Mouse (Mus musculus) limb, embryonic 12.5 days (tissue): ENCODE measurements around the gene N4bp2. TPM values are rescaled to one million over a fixed set of nuclear protein-coding genes. Genes with fewer than 3 reads are reported as not detected.
"Not testable (repeated sequence)": the region's sequence is repeated elsewhere in the genome, so short reads cannot be mapped to it uniquely, and the experiment has no call there.

ENCODE experiments used
- ATAC-seq: fragments of 200-750 bp; cut with Nextera tagmentation; 2 replicates; pipeline ENCODE4 v1.8.0; 2017; ENCODE audit warnings: low read depth, moderate TSS enrichment; ENCODE audit not compliant: insufficient number of reproducible peaks, insufficient read depth, low FRiP score, low TSS enrichment
- H3K27ac ChIP-seq: fragments of 300-500 bp; sonication (generic); 2 replicates; pipeline ENCODE4 v1.5.1; 2016; ENCODE audit warnings: mild to moderate bottlenecking, moderate library complexity
- H3K27me3 ChIP-seq: fragments of 300-500 bp; sonication (generic); 2 replicates; pipeline ENCODE4 v1.6.1; 2016; ENCODE audit warnings: mild to moderate bottlenecking, moderate library complexity
- H3K36me3 ChIP-seq: fragments of 300-500 bp; sonication (generic); 2 replicates; pipeline ENCODE4 v1.6.1; 2016; ENCODE audit warnings: mild to moderate bottlenecking, moderate library complexity
- H3K4me1 ChIP-seq: fragments of 300-500 bp; sonication (generic); replicated peaks from 2 replicates; pipeline ENCODE4 v1.6.1; 2016
- H3K4me2 ChIP-seq: fragments of 300-500 bp; sonication (generic); 2 replicates; pipeline ENCODE4 v1.6.1; 2016; ENCODE audit warnings: mild to moderate bottlenecking, moderate library complexity
- H3K4me3 ChIP-seq: fragments of 300-500 bp; sonication (generic); replicated peaks from 2 replicates; pipeline ENCODE4 v1.5.1; 2016; ENCODE audit warnings: mild to moderate bottlenecking
- H3K9ac ChIP-seq: fragments of 300-500 bp; sonication (generic); replicated peaks from 2 replicates; pipeline ENCODE4 v1.6.1; 2016; ENCODE audit warnings: mild to moderate bottlenecking, moderate library complexity
- H3K9me3 ChIP-seq: fragments of 300-500 bp; sonication (generic); 2 replicates; pipeline ENCODE4 v1.6.1; 2016; ENCODE audit warnings: mild to moderate bottlenecking, moderate library complexity
- WGBS: fragments of 180-500 bp; shearing (Covaris S2); methylation state at CpG from one replicate; pipeline ENCODE4 v1.1.7; 2016; 5-methylcytosine and 5-hydroxymethylcytosine counted together
- polyA plus RNA-seq: library from polyadenylated mRNA; unstranded; fragments of >200 nt; fragmentation: Nextera tagmentation; extraction: Ambion mirVana; gene quantifications from 2 replicates; pipeline ENCODE4 v1.2.1, GENCODE M21; 2016

The N4bp2 gene
- polyA plus RNA-seq, 1 experiment from 2014 or later = 46.1 TPM

- Histone ChIP-seq H3K36me3 (peaks cover 10% of the 10 kb centered on the region; the same call in 1 of the 2 replicates), H3K4me3 (peak overlapping the region; percentile 86), H3K27ac (peak overlapping the region; percentile 100), H3K9ac (peak overlapping the region; percentile 99), H3K4me1 (peaks cover 7% of the 10 kb centered on the region), H3K4me2 (peak overlapping the region; percentile 76), H3K9me3 (no peaks in the 10 kb centered on the region), H3K27me3 (no peaks in the 10 kb centered on the region)
- peak; percentile 84 for ATAC-seq
- 6% methylated on average over 36 of the region's 36 CpGs for WGBS
Measured at GRCm38 (mm10) chr5:65764786-65765634, 1.7 kb downstream of the N4bp2 start.

- ATAC-seq = no peak
Measured at GRCm38 (mm10) chr5:65765635-65765911, 2.3 kb downstream of the N4bp2 start.

GRCm38 (mm10) chr5:65768007-65768406 lies 4.7 kb downstream of the N4bp2 start:
- Histone ChIP-seq H3K4me3 (no peak overlapping the region), H3K9ac (no peak overlapping the region), H3K27me3 (no peaks in the 10 kb centered on the region), H3K4me1 (peaks cover 4% of the 10 kb centered on the region), H3K4me2 (no peak overlapping the region), H3K36me3 (peaks cover 14% of the 10 kb centered on the region; the same call in 1 of the 2 replicates), H3K9me3 (no peaks in the 10 kb centered on the region), H3K27ac (no peak overlapping the region)
- WGBS = 87% methylated on average over 5 of the region's 5 CpGs
- no peak for ATAC-seq

More at GRCm38 (mm10) chr5:65765635-65765911, 2.3 kb downstream of the N4bp2 start:
- Histone ChIP-seq H3K9me3 (no peaks in the 10 kb centered on the region), H3K27me3 (no peaks in the 10 kb centered on the region), H3K4me3 (peak overlapping the region; percentile 86), H3K9ac (0 out of 2 replicates have a peak overlapping the region, but pooled peaks have one; percentile 23), H3K36me3 (peaks cover 4% of the 10 kb centered on the region; the same call in 1 of the 2 replicates), H3K27ac (peak overlapping the region; percentile 100; the same call in 1 of the 2 replicates), H3K4me2 (peak overlapping the region; percentile 76), H3K4me1 (peaks cover 7% of the 10 kb centered on the region)
- 60% methylated on average over 5 of the region's 5 CpGs for WGBS

GRCm38 (mm10) chr5:65770065-65770464 lies 6.7 kb downstream of the N4bp2 start:
- no peak overlapping the region for H3K4me2 ChIP-seq
- no peak for ATAC-seq
- no peak overlapping the region for H3K27ac ChIP-seq
- no peak overlapping the region for H3K4me3 ChIP-seq
- WGBS = 95% methylated on average over 7 of the region's 7 CpGs
- H3K36me3 ChIP-seq = peaks cover 26% of the 10 kb centered on the region
- no peaks in the 10 kb centered on the region for H3K9me3 ChIP-seq
- H3K27me3 ChIP-seq = no peaks in the 10 kb centered on the region
- H3K9ac ChIP-seq = no peak overlapping the region
- peaks cover 4% of the 10 kb centered on the region for H3K4me1 ChIP-seq

- Histone ChIP-seq H3K9me3 (no peaks in the 10 kb centered on the region), H3K4me1 (peaks cover 2% of the 10 kb centered on the region), H3K9ac (no peak overlapping the region), H3K27me3 (no peaks in the 10 kb centered on the region), H3K4me2 (no peak overlapping the region), H3K4me3 (no peak overlapping the region), H3K27ac (no peak overlapping the region), H3K36me3 (peaks cover 29% of the 10 kb centered on the region)
- ATAC-seq = no peak
- WGBS = 88% methylated on average over 4 of the region's 4 CpGs
Measured at GRCm38 (mm10) chr5:65770493-65770892, 7.2 kb downstream of the N4bp2 start.

GRCm38 (mm10) chr5:65773957-65774356 lies 10.6 kb downstream of the N4bp2 start:
- H3K4me1 ChIP-seq, H3K9me3 ChIP-seq, H3K27me3 ChIP-seq, H3K9ac ChIP-seq, H3K27ac ChIP-seq, H3K4me3 ChIP-seq, H3K4me2 ChIP-seq, ATAC-seq: not testable (repeated sequence)
- peaks cover 56% of the 10 kb centered on the region for H3K36me3 ChIP-seq
- 98% methylated on average over 3 of the region's 3 CpGs for WGBS

GRCm38 (mm10) chr5:65776166-65776565 lies 12.8 kb downstream of the N4bp2 start:
- Histone ChIP-seq H3K9ac (no peak overlapping the region), H3K9me3 (no peaks in the 10 kb centered on the region), H3K27me3 (no peaks in the 10 kb centered on the region), H3K4me1 (no peaks in the 10 kb centered on the region), H3K4me3 (no peak overlapping the region), H3K36me3 (peaks cover 71% of the 10 kb centered on the region), H3K27ac (no peak overlapping the region), H3K4me2 (no peak overlapping the region)
- WGBS = 86% methylated on average over 4 of the region's 4 CpGs
- ATAC-seq = no peak

- H3K4me2 ChIP-seq = no peak overlapping the region
- H3K9ac ChIP-seq = no peak overlapping the region
- ATAC-seq = no peak
- 89% methylated on average over 3 of the region's 3 CpGs for WGBS
- H3K4me1 ChIP-seq = no peaks in the 10 kb centered on the region
- no peaks in the 10 kb centered on the region for H3K9me3 ChIP-seq
- peaks cover 73% of the 10 kb centered on the region for H3K36me3 ChIP-seq
- H3K27me3 ChIP-seq = no peaks in the 10 kb centered on the region
- H3K27ac ChIP-seq = no peak overlapping the region
- H3K4me3 ChIP-seq = no peak overlapping the region
Measured at GRCm38 (mm10) chr5:65776907-65777306, 13.6 kb downstream of the N4bp2 start.

- WGBS = 96% methylated on average over 4 of the region's 4 CpGs
- not testable (repeated sequence) for H3K27ac ChIP-seq, H3K27me3 ChIP-seq, H3K9me3 ChIP-seq, ATAC-seq, H3K4me1 ChIP-seq, H3K9ac ChIP-seq, H3K4me3 ChIP-seq, H3K4me2 ChIP-seq
- peaks cover 72% of the 10 kb centered on the region for H3K36me3 ChIP-seq
Measured at GRCm38 (mm10) chr5:65778986-65779385, 15.7 kb downstream of the N4bp2 start.

- Histone ChIP-seq H3K27me3 (no peaks in the 10 kb centered on the region), H3K9me3 (no peaks in the 10 kb centered on the region), H3K9ac (no peak overlapping the region), H3K4me2 (no peak overlapping the region), H3K4me1 (no peaks in the 10 kb centered on the region), H3K4me3 (no peak overlapping the region), H3K27ac (no peak overlapping the region), H3K36me3 (peaks cover 71% of the 10 kb centered on the region)
- 91% methylated on average over 3 of the region's 3 CpGs for WGBS
- ATAC-seq = no peak
Measured at GRCm38 (mm10) chr5:65779401-65780063, 16.2 kb downstream of the N4bp2 start.

GRCm38 (mm10) chr5:65781147-65781715 lies 17.9 kb downstream of the N4bp2 start:
- Histone ChIP-seq H3K36me3 (peaks cover 69% of the 10 kb centered on the region), H3K9ac (no peak overlapping the region), H3K4me2 (no peak overlapping the region), H3K4me1 (no peaks in the 10 kb centered on the region), H3K4me3 (no peak overlapping the region), H3K9me3 (no peaks in the 10 kb centered on the region), H3K27me3 (no peaks in the 10 kb centered on the region), H3K27ac (no peak overlapping the region)
- ATAC-seq = no peak
- 85% methylated on average over 5 of the region's 5 CpGs for WGBS
